Mouse (Mus musculus) erythroblast, embryonic 14.5 days (primary cell): Measurements from ENCODE around the gene Kmt2d.

Experiments used
- GATA1 ChIP-seq: IDR thresholded peaks from 2 replicates; pipeline ENCODE4 v1.6.1; 2012; ENCODE audit warnings: low read length, inconsistent platforms, mixed read lengths
- TAL1 ChIP-seq: IDR thresholded peaks from 3 replicates; pipeline ENCODE4 v1.6.1; 2012; ENCODE audit warnings: low read length, inconsistent platforms, mixed read lengths

GRCm38 (mm10) chr15:98897495-98897894 is 26.5 kb upstream of the Kmt2d start:
- no peak for TF ChIP-seq GATA1
- TF ChIP-seq TAL1: no peak
